Mouse (Mus musculus) olfactory bulb, adult 2 months (tissue): ENCODE results near the gene Cep350. TPM values are rescaled to one million over a fixed set of nuclear protein-coding genes. Genes with fewer than 3 reads are reported as not detected.
"Not testable (repeated sequence)": the region's sequence is repeated elsewhere in the genome, so short reads cannot be mapped to it uniquely, and the experiment has no call there.

Source experiments
- H3K27ac ChIP-seq: fragments of 200-500 bp; 2 replicates; pipeline ENCODE4 v1.5.1; 2012; ENCODE audit warnings: low read depth, low read length; ENCODE audit not compliant: insufficient read depth
- H3K4me1 ChIP-seq: fragments of 200-500 bp; 2 replicates; pipeline ENCODE4 v1.6.1; 2012; ENCODE audit warnings: low read length; ENCODE audit not compliant: control insufficient read depth, insufficient read depth
- H3K4me3 ChIP-seq: fragments of 200-500 bp; 2 replicates; pipeline ENCODE4 v1.5.1; 2012; ENCODE audit warnings: mild to moderate bottlenecking, low read depth, low read length, moderate library complexity; ENCODE audit not compliant: insufficient read depth
- CTCF ChIP-seq: fragments of 200-500 bp; IDR thresholded peaks from 2 replicates; pipeline ENCODE4 v1.5.1; 2012; ENCODE audit warnings: low read depth, mild to moderate bottlenecking, low read length, moderate library complexity; ENCODE audit not compliant: insufficient read depth
- POLR2A ChIP-seq: fragments of 200-500 bp; IDR thresholded peaks from 2 replicates; pipeline ENCODE4 v1.6.1; 2012; ENCODE audit warnings: mild to moderate bottlenecking, low read depth, low read length, moderate library complexity; ENCODE audit not compliant: insufficient read depth
- WGBS: fragments of 180-500 bp; shearing (Covaris S2); methylation state at CpG from one replicate; pipeline ENCODE4 v1.1.7; 2018; 5-methylcytosine and 5-hydroxymethylcytosine counted together
- polyA plus RNA-seq: library from polyadenylated mRNA; stranded (reverse); fragments of >200 nt; gene quantifications from 2 replicates; pipeline ENCODE4 v1.2.4, GENCODE M21; 2012; ENCODE audit warnings: low replicate concordance; ENCODE audit not compliant: missing spikeins, insufficient read depth, insufficient read length

The Cep350 gene
- polyA plus RNA-seq, 1 experiment = not detected

DNA sequence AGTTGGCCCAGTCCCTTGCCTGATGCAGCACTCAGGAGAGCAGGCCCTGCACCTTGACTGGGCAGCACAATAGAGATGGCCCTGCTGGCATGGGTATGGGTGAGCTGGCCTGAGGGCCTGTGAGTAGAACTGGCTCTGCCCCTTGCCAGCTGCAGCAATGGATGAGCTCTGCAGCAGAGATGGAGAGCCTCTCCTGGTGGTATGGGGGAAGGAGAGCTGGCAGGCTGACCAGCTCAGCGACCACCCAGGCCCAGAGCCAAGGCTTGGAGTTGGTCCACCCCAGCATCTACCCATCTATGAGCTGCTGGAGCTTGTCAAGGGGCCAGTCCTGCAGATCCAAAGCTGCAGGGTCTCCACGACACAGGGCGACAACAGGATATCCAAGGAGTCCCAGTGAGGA is 69.5 kb downstream of the Cep350 start:
- TF ChIP-seq CTCF = no peak
- TF ChIP-seq POLR2A = no peak
- Histone ChIP-seq H3K4me1 (no peaks in the 10 kb centered on the region), H3K4me3 (no peak overlapping the region), H3K27ac (no peak overlapping the region)
- 45% methylated on average over 3 of the region's 3 CpGs for WGBS

DNA sequence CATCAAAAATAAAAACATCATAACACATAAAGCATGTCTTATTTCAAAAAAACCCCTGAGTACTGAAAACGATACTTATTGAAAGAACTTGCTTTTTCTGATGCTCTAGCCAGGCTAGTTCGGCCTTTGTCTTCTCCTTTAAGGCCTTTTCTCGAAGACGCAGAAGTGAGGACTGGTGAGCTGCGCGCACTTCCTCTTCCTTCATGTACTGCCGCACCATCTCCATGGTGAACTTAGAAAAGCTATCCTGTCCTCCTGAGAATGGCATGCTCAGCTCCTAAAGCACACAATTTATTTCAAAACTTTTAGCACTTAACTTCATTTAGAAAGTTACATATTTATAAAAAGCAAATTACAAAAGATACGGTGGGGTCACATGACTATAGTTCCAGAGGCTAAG is 71.7 kb downstream of the Cep350 start:
- TF ChIP-seq POLR2A (no peak), CTCF (no peak)
- H3K27ac ChIP-seq = no peak overlapping the region
- 94% methylated on average over 8 of the region's 8 CpGs for WGBS
- no peak overlapping the region for H3K4me3 ChIP-seq
- no peaks in the 10 kb centered on the region for H3K4me1 ChIP-seq

DNA sequence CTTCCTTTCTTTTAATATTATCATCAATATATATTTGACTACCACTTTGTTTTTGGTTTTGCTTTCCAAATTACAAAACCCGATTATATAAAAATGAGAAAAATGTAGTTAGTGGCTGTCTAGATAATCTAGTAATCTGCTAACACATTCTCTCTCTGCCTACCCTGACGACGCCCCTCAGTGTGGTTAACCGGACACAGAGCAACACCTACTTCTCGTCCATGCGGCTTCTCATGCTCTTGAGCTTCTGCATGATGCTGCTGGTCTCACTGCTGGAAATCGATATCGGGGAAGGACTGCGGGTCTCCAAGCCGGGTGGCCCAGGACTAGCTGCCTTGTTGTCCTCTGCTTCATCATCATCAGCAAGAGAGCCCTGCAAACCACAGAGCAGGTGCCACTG is 78.7 kb downstream of the Cep350 start:
- WGBS = 95% methylated on average over 10 of the region's 10 CpGs
- H3K27ac ChIP-seq = no peak overlapping the region
- no peaks in the 10 kb centered on the region for H3K4me1 ChIP-seq
- no peak overlapping the region for H3K4me3 ChIP-seq
- TF ChIP-seq POLR2A = no peak
- TF ChIP-seq CTCF = no peak; the same call in 1 of the 2 replicates

DNA sequence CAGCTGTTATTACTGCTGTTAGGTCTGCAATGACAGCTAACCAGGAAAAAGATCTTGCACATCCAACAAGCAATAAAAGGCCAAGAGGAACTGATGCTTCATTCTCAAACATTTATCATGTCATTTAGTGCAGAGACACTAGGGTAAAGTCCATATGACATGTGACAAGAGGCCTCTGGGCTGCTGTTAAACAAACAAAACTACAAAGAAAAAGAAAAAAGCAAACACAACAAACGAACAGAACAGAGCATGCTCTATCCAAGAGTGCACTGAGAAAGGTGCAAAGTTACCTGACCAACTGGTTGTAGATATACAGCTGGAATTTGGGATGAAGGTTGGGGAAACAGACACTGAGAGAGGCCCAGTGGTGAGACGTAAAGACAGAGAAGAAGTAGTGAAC is 86.2 kb downstream of the Cep350 start:
- 91% methylated on average over 2 of the region's 2 CpGs for WGBS
- H3K4me3 ChIP-seq = no peak overlapping the region
- no peak for TF ChIP-seq CTCF
- no peak for TF ChIP-seq POLR2A

DNA sequence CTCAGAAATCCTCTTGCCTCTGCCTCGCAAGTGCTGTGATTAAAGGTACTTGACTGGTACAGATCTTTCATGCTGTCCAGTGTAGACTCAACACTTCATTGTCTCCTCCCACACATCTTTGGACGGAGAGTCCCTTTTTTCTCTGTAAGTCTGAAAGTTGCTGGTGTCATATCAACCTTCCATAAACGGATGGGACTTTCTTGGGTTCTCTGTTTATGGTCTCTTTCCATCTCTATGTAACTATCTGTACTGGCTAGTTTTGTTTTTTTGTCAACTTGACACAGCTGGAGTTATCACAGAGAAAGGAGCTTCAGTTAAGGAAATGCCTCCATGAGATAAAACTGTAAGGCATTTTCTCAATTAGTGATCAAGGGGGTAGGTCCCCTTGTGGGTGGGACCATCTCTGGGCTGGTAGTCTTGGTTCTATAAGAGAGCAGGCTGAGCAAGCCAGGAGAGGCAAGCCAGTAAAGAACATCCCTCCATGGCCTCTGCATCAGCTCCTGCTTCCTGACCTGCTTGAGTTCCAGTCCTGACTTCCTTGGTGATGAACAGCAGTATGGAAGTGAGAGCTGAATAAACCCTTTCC is 90.3 kb downstream of the Cep350 start:
- H3K4me1 ChIP-seq, H3K4me3 ChIP-seq, H3K27ac ChIP-seq: not testable (repeated sequence)
- WGBS = 89% methylated on average over 3 of the region's 3 CpGs

More for the DNA sequence above, 86.2 kb downstream of the Cep350 start:
- H3K27ac ChIP-seq = no peak overlapping the region
- H3K4me1 ChIP-seq = no peaks in the 10 kb centered on the region

DNA sequence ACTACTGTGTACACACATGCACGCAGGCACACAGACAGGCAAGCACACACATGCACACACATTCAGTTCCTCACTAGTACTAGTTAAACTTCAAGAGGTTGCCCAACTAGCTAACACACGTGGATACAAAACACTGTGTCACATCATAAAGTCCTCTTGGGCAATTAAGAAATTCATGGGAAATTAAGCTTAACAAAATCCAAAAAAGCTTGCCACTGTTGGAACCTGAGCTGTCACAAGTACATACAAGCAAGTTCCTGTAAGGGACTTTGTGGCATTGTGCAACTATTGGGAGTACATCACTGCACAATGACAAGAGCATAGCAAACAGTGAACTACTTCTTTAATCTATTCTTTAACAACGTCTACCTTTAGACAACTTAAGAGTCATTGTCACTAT is 93.5 kb downstream of the Cep350 start:
- WGBS = 78% methylated on average over 3 of the region's 3 CpGs
- H3K4me3 ChIP-seq = no peak overlapping the region
- H3K27ac ChIP-seq = no peak overlapping the region
- H3K4me1 ChIP-seq = no peaks in the 10 kb centered on the region
- TF ChIP-seq POLR2A (no peak), CTCF (no peak)

DNA sequence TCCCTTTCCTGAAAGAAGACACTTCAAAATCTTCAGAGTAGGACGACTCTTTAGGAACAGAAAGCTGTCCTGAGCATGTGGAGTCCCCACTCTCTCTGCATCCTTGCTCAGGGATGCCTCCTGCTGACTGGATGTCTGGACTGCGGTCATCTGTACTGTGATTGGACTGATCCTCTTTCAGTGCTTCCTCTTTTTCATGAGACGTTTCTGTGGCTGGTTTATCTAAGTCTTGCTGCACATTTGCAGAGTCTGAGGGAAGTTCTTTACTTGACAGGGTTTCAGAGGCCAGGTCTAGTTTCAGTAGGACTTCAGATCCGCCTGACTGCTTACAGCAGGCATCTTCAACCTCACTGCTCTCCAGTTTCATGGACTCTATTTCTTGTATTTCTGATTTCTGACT is 110.1 kb downstream of the Cep350 start:
- Histone ChIP-seq H3K27ac (no peak overlapping the region), H3K4me3 (no peak overlapping the region), H3K4me1 (no peaks in the 10 kb centered on the region)
- TF ChIP-seq CTCF (no peak), POLR2A (no peak)
- 66% methylated on average over 4 of the region's 4 CpGs for WGBS

DNA sequence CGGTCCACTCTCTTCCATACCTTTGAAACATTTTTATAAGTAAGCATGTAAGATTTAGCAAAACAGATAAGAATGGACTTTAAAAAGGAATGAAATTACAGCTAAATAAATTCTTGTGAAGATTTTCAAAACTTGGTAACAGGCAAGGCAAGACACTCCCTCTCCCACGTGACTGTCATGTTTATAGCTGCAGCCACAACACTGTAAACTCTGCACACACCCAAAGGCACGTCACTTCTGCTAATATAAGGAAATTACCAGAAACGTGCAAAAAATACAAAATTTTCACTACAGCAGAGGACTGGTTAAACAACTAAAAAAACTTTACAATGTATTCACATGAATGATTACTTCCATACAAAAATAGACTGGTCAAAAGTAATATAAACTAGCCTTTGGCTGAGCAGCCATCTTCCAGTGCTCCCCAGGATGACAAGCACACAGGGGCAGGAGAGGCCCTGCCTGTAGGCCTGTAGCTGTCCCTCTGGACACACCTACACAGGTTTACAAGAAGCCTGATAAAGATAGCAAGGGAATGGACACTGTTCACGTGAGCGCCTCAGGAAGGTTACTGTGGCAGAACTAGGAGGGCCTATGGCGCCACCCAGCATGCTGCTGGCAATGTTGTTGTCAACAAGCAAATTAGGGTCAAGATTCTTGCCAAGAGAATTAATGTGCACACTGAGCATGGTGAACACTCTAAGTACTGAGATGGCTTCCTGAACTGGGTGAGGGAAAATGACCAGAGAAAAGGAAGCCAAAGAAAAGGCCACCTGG is 117.9 kb downstream of the Cep350 start:
- no peak for TF ChIP-seq POLR2A
- TF ChIP-seq CTCF = no peak
- no peak overlapping the region for H3K27ac ChIP-seq
- peaks cover 5% of the 10 kb centered on the region; the same call in 1 of the 2 replicates for H3K4me1 ChIP-seq
- H3K4me3 ChIP-seq = no peak overlapping the region
- 63% methylated on average over 7 of the region's 7 CpGs for whole genome bisulfite sequencing

DNA sequence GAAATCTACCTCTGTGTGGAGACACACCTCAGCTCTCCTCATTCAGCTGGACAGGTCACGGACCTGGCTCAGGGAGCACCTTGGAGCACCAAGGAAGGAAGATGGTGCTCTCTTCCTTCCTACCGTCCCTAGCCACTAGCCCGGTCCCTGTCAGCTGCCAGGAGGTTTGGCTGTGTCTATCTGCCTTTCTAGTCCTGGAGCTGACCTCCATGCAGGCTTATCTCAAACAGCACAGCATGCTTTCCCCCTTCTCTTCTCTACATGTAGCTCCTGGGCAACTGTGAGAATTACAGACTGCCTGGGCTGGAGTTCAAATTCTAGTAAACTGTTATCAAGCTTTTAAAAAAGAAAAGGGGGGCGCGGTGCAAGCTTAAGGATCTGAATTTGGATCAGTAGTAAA is 120.0 kb downstream of the Cep350 start:
- 97% methylated on average over 5 of the region's 5 CpGs for WGBS
- TF ChIP-seq POLR2A (no peak), CTCF (no peak)
- H3K4me1 ChIP-seq = peaks cover 5% of the 10 kb centered on the region; the same call in 1 of the 2 replicates

DNA sequence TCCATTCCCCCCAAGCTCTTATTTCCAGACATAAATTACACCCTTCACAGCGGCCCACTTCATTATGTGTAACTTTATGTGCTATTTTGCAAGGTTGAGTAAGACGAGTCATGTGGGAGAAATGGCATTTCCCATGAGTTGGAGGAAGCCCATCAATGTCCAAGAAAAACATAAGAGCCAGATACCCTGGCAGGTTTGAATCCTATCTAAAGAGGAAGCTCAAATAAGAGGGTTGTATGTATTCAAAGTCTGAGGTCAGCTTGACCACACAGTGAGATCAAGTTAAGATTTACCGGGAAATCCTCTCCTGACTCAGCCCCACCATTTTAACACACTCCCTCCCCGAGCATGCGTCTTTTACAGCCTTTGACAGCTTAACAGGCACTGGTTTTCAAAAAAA is 128.8 kb downstream of the Cep350 start:
- WGBS = 49% methylated on average over 5 of the region's 5 CpGs
- TF ChIP-seq CTCF = no peak
- no peak for TF ChIP-seq POLR2A

More for the DNA sequence above, 120.0 kb downstream of the Cep350 start:
- no peak overlapping the region for H3K4me3 ChIP-seq
- H3K27ac ChIP-seq = no peak overlapping the region

More for the DNA sequence above, 128.8 kb downstream of the Cep350 start:
- H3K4me3 ChIP-seq = no peak overlapping the region
- H3K27ac ChIP-seq = no peak overlapping the region
- H3K4me1 ChIP-seq = no peaks in the 10 kb centered on the region; the same call in 1 of the 2 replicates
